Mouse (Mus musculus): Measurements from ENCODE around the gene Bud23. TPM values are rescaled to one million over a fixed set of nuclear protein-coding genes. Genes with fewer than 3 reads are reported as not detected.

Gene Bud23
- polyA plus RNA-seq, 1 experiment: 38.0 TPM

- TF ChIP-seq POLR2A (IDR thresholded peaks at IDR 0.05; ENCODE audit: low read depth, low read length) (no peak), CTCF (IDR thresholded peaks at IDR 0.05; ENCODE audit: borderline replicate concordance, insufficient read depth, low read length) (no peak)
- H3K27ac ChIP-seq (ENCODE audit: insufficient read depth, low read length): peak overlapping the region; percentile 74
These were observed 35.5 kb downstream of the Bud23 start for GRCm38 (mm10) chr5:135029007-135029854.

GRCm38 (mm10) chr5:135025899-135026298, 38.9 kb downstream of the Bud23 start:
- H3K4me1 ChIP-seq (ENCODE audit: control insufficient read depth, insufficient read depth, low read length): peaks cover 14% of the 10 kb centered on the region
- no peak overlapping the region for H3K4me3 ChIP-seq (ENCODE audit: insufficient read depth, low read length)
- no peak overlapping the region for H3K27ac ChIP-seq (ENCODE audit: insufficient read depth, low read length)
- TF ChIP-seq CTCF (IDR thresholded peaks at IDR 0.05; ENCODE audit: borderline replicate concordance, insufficient read depth, low read length): no peak
- TF ChIP-seq POLR2A (IDR thresholded peaks at IDR 0.05; ENCODE audit: low read depth, low read length): no peak

More at GRCm38 (mm10) chr5:135029007-135029854, 35.5 kb downstream of the Bud23 start:
- Histone ChIP-seq H3K4me3 (ENCODE audit: insufficient read depth, low read length) (peak overlapping the region; percentile 29), H3K4me1 (ENCODE audit: control insufficient read depth, insufficient read depth, low read length) (peaks cover 14% of the 10 kb centered on the region)

DNA sequence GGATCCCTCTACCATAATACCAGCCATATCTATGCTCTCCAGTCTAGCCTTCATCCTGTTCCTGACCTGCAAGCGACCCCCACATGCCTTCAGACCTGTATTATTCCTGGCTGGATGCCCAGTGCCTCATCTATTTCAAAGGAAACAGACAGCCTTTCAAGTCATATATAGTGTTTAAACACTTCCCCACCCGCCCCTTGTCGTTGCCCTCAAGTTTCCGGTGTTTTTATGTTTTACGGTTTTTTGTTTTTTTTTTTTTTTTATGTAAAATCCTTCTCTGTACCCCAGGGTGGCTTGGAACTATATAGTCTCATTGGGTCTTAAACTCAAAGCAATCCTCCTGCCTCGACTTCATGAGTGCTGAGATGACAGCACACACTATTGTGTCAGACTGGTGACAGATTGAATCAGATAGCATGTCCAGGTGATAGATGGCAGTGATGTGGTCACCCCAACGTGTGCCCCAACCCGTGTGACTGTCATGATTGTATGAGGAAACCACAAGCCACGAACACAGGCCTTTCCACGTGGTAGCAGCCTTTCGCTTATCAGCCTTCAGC, 40.0 kb downstream of the Bud23 start:
- Histone ChIP-seq H3K4me3 (ENCODE audit: insufficient read depth, low read length) (peak overlapping the region; percentile 74), H3K27ac (ENCODE audit: insufficient read depth, low read length) (no peak overlapping the region), H3K4me1 (ENCODE audit: control insufficient read depth, insufficient read depth, low read length) (peaks cover 13% of the 10 kb centered on the region)
- TF ChIP-seq CTCF (IDR thresholded peaks at IDR 0.05; ENCODE audit: borderline replicate concordance, insufficient read depth, low read length) (no peak), POLR2A (IDR thresholded peaks at IDR 0.05; ENCODE audit: low read depth, low read length) (no peak)

- TF ChIP-seq POLR2A (IDR thresholded peaks at IDR 0.05; ENCODE audit: low read depth, low read length) (peak; percentile 90), CTCF (IDR thresholded peaks at IDR 0.05; ENCODE audit: borderline replicate concordance, insufficient read depth, low read length) (no peak)
- H3K4me1 ChIP-seq (ENCODE audit: control insufficient read depth, insufficient read depth, low read length): peaks cover 6% of the 10 kb centered on the region
- H3K4me3 ChIP-seq (ENCODE audit: insufficient read depth, low read length): peak within 1 kb of the TSS; percentile 74
- H3K27ac ChIP-seq (ENCODE audit: insufficient read depth, low read length): no peak within 1 kb of the TSS
These were observed 41.2 kb downstream of the Bud23 start, which contains the start of gene Stx1a for GRCm38 (mm10) chr5:135023344-135024173. Gene Stx1a (plus strand): TSS chr5:135023482.

DNA sequence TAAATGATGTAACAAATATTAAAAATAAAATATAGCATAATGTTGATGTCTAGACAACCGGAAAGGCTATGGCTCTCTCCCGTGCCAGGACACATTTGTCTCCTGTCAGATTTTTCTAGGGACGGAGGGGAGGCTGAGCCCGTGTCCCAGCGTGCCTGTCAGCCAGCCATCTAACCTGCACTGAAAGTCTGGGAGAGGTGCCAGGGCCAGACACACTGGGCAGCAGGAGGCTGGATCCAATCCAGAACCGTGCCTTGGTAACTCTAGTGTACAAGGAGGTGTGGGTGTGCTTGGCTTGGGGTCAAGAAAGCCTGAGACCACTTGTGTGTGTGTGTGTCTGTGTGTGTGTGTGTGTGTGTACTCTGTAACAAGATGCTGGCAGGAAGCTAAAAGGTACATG, 42.9 kb downstream of the Bud23 start:
- TF ChIP-seq POLR2A (IDR thresholded peaks at IDR 0.05; ENCODE audit: low read depth, low read length) (no peak), CTCF (IDR thresholded peaks at IDR 0.05; ENCODE audit: borderline replicate concordance, insufficient read depth, low read length) (no peak)
- Histone ChIP-seq H3K4me3 (ENCODE audit: insufficient read depth, low read length) (no peak overlapping the region), H3K27ac (ENCODE audit: insufficient read depth, low read length) (no peak overlapping the region), H3K4me1 (ENCODE audit: control insufficient read depth, insufficient read depth, low read length) (peaks cover 6% of the 10 kb centered on the region)

DNA sequence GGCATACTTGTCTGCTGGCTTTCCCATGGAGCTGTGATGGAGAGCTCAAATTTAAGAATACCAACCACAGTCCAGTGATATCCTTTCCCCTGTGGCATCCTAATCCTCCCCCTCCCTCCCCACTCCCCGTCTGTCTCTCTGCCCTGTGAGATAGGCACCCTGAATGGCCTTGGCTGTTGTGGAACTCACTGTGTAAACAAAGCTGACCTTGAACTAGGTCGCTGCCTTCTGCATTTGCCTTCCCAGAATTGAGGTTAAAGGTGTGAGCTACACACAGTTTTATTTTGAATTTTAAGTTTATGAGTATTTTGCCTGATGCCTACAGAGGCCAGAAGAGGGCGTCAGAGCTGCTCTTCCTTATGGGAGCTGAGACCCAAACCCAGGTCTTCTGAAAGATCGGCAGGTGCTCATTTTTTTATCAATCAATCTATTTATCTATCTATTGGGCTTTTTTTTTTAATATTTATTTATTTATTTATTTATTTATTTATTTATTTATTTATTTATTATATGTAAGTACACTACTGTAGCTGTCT, 48.5 kb downstream of the Bud23 start:
- no peak overlapping the region for H3K27ac ChIP-seq (ENCODE audit: insufficient read depth, low read length)
- TF ChIP-seq CTCF (IDR thresholded peaks at IDR 0.05; ENCODE audit: borderline replicate concordance, insufficient read depth, low read length): no peak
- TF ChIP-seq POLR2A (IDR thresholded peaks at IDR 0.05; ENCODE audit: low read depth, low read length): no peak

GRCm38 (mm10) chr5:135015497-135015896, 49.3 kb downstream of the Bud23 start:
- TF ChIP-seq POLR2A (IDR thresholded peaks at IDR 0.05; ENCODE audit: low read depth, low read length): no peak
- TF ChIP-seq CTCF (IDR thresholded peaks at IDR 0.05; ENCODE audit: borderline replicate concordance, insufficient read depth, low read length): peak; percentile 94
- no peaks in the 10 kb centered on the region; the same call in 1 of the 2 replicates for H3K4me1 ChIP-seq (ENCODE audit: control insufficient read depth, insufficient read depth, low read length)
- H3K27ac ChIP-seq (ENCODE audit: insufficient read depth, low read length): no peak overlapping the region
- no peak overlapping the region for H3K4me3 ChIP-seq (ENCODE audit: insufficient read depth, low read length)

More for the DNA sequence above, 48.5 kb downstream of the Bud23 start:
- Histone ChIP-seq H3K4me1 (ENCODE audit: control insufficient read depth, insufficient read depth, low read length) (no peaks in the 10 kb centered on the region), H3K4me3 (ENCODE audit: insufficient read depth, low read length) (no peak overlapping the region)

DNA sequence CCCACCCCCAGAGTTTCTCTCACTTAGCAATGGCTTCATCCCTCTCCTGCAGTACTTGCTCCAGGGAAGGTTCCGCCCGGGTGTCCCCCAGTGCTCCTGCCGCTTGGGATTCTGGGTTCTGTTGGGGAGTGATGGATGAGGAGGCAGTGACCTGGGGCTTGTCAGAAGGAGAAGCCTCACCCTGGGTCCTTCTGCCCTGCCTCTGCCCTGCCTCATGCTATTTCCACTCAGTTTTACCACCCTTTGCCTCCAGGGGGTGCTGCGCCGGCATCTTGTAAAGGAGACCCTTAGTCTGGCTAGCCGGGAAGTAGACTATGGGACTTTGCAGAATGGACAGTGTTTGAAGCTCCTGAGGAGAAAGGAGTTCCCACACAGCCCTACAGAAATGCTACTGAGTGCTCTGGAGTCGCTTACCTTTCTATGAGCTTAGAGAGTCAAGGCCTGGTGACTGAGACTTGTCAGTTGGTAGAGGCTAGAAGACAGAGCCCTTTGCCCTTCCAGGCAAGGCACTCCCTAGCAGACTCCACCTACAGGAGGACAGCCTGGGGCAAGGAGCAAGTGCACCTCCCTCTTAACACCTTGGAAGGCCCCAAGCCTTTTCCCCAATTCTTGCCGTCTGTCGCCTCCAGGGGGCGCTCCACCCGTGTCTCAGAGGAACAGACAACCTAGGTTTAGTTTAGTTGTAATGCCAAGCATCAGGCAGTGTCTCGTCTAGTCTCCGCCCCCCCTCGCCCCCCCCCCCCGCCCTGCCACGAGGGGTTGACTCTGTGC, 51.9 kb downstream of the Bud23 start:
- H3K4me1 ChIP-seq (ENCODE audit: control insufficient read depth, insufficient read depth, low read length): no peaks in the 10 kb centered on the region; the same call in 1 of the 2 replicates
- no peak overlapping the region for H3K27ac ChIP-seq (ENCODE audit: insufficient read depth, low read length)
- TF ChIP-seq POLR2A (IDR thresholded peaks at IDR 0.05; ENCODE audit: low read depth, low read length) (no peak), CTCF (IDR thresholded peaks at IDR 0.05; ENCODE audit: borderline replicate concordance, insufficient read depth, low read length) (peak; percentile 53)
- H3K4me3 ChIP-seq (ENCODE audit: insufficient read depth, low read length): no peak overlapping the region
